Mouse (Mus musculus): Measurements from ENCODE around the gene Tbc1d22b. TPM values are rescaled to one million over a fixed set of nuclear protein-coding genes. Genes with fewer than 3 reads are reported as not detected.

Gene Tbc1d22b
- total RNA-seq, 2 experiments from 2014 or later = 4.9 to 11.3 TPM

GRCm38 (mm10) chr17:29640971-29641370 is 91.4 kb downstream of the Tbc1d22b start:
- ATAC-seq (ENCODE audit: poor library complexity, severe bottlenecking) = no peak

DNA sequence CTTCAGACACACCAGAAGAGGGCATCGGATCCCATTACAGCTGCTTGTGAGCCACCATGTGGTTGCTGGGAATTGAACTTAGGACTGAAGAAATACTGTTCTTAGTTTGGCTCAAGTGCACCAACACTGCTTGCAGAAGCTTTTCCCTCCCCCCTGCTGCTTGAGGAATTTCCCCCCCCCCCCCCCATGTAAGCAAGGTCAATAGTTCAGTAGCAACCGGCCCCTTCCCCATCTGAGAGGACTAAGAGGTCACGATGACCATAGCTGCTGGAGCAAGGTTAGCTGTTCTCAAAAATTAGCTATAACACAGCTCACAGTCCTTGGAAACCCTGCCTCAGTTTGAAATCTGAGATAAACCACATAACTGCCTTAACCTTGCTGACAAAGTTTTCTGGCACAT is 92.6 kb downstream of the Tbc1d22b start:
- ATAC-seq (ENCODE audit: poor library complexity, severe bottlenecking) = no peak

Other genes starting within 250 kb of the Tbc1d22b start
- gene Pi16, start 232.1 kb upstream of the Tbc1d22b start, total RNA-seq (2015) = 32.6 and 44.2 TPM in 2 replicates
- gene Pi16, start 232.1 kb upstream of the Tbc1d22b start, total RNA-seq (2017) = 59.2 and 64.7 TPM in 2 replicates
- gene Mtch1, start 201.9 kb upstream of the Tbc1d22b start, total RNA-seq (2015) = 111 and 128 TPM in 2 replicates
- gene Mtch1, start 201.9 kb upstream of the Tbc1d22b start, total RNA-seq (2017) = 84.1 and 107 TPM in 2 replicates
- gene Fgd2, start 188.9 kb upstream of the Tbc1d22b start, total RNA-seq (2015) = 44.8 and 47.7 TPM in 2 replicates
- 45.5 and 48.0 TPM in 2 replicates for gene Fgd2, start 188.9 kb upstream of the Tbc1d22b start, total RNA-seq (2017)
- 65.2 and 66.9 TPM in 2 replicates for gene Pim1, start 59.0 kb upstream of the Tbc1d22b start, total RNA-seq (2015)
- gene Pim1, start 59.0 kb upstream of the Tbc1d22b start, total RNA-seq (2017) = 155 and 168 TPM in 2 replicates
- not detected in 2 replicates for gene Gm17657, start 147 bp upstream of the Tbc1d22b start, total RNA-seq (2015)
- not detected in 2 replicates for gene Gm17657, start 147 bp upstream of the Tbc1d22b start, total RNA-seq (2017)
- not detected in 2 replicates for gene Tmem217, start 2.6 kb downstream of the Tbc1d22b start, total RNA-seq (2015)
- gene Tmem217, start 2.6 kb downstream of the Tbc1d22b start, total RNA-seq (2017) = 0.18 and 0.65 TPM in 2 replicates
- gene Rnf8, start 65.0 kb downstream of the Tbc1d22b start, total RNA-seq (2015) = 17.5 and 24.2 TPM in 2 replicates
- gene Rnf8, start 65.0 kb downstream of the Tbc1d22b start, total RNA-seq (2017) = 28.1 and 31.8 TPM in 2 replicates
- 1.7 and 2.1 TPM in 2 replicates for gene Gm28043, start 65.1 kb downstream of the Tbc1d22b start, total RNA-seq (2015)
- gene Gm28043, start 65.1 kb downstream of the Tbc1d22b start, total RNA-seq (2017) = 9.3 and 11.6 TPM in 2 replicates
- gene Cmtr1, start 110.8 kb downstream of the Tbc1d22b start, total RNA-seq (2015) = 31.4 and 43.2 TPM in 2 replicates
- gene Cmtr1, start 110.8 kb downstream of the Tbc1d22b start, total RNA-seq (2017) = 242 and 307 TPM in 2 replicates
- gene Ccdc167, start 167.3 kb downstream of the Tbc1d22b start, total RNA-seq (2015) = 14.0 and 17.2 TPM in 2 replicates
- gene Ccdc167, start 167.3 kb downstream of the Tbc1d22b start, total RNA-seq (2017) = 8.9 and 11.5 TPM in 2 replicates